Mouse (Mus musculus) thymus, postnatal 36 days (tissue): ENCODE data around the gene Sult6b1.
A peak's percentile ranks its signal among the peaks of the same experiment; 100 is the strongest.

Experiments
- DNase-seq, 2 experiments: peaks; one replicate each; pipeline ENCODE4 v3.0.0; 2022; ENCODE audit warnings: mixed read lengths in 2 of 2

Gene Sult6b1

DNA sequence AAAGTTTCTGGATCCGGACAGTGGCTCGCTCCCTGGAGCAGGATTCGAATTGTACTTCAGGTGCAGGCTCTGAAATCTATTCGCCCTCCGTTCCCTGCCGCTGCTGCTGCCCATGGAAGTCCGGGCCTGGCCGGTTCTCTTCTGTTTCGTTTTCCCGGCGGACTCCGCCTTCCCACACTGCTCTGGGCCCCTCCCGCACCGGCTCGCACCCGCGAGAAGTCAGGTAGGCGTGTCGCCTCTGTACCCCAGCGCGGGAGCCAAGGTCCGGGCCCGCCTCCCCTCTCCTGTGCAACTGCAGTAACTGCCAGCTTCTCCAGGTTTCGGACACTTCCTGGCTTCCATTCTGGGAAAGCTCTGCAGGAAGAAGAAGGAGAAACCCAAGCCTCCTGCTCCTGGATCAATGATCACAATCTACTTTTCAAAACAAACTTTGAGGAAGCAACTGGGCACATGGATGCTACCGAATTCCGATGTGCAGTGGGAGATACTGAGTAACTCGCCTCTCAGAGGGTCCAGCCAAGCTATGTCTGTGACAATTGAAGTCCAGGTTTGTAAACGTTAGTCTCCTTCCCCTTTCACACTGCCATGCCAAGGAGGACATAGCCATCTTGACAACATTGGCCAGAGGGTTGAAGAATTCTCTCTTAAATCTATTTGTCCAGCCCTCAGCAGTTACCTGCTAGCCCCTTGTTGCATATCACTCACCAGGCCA is 24.2 kb downstream of the Sult6b1 start, which contains the start of gene Eif2ak2:
Gene Eif2ak2, minus strand, starts transcription at position 173 of the 712 bp plus-strand sequence.
- DNase-seq = peak; percentile 64 to 75

- DNase-seq = peak; percentile 14 to 33
These were observed 24.9 kb downstream of the Sult6b1 start for GRCm38 (mm10) chr17:78881878-78882304.

GRCm38 (mm10) chr17:78873886-78874285 is 32.9 kb downstream of the Sult6b1 start:
- no peak for DNase-seq

DNA sequence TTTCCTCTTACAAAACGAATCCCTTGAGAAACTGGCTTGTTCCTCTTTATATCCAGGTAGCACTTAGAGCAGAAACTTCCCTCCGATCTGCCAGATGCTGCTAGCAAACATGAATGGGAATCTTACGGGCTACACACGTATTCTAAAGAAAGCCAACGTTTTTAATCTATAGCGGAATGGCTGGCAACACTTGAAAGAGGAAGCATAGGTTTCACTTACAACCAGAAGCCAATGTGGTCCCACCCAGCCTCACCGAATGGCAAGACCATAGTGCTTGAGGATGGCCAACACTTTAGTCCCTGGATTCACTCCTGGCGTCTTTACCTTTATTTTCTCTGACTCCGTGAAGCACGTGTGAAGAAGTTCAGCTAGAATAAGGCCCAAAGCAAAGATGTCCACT is 50.5 kb downstream of the Sult6b1 start:
- DNase-seq = no peak

- no peak for DNase-seq
These were observed 64.4 kb downstream of the Sult6b1 start for GRCm38 (mm10) chr17:78842271-78842928.

GRCm38 (mm10) chr17:78836056-78836455 is 70.7 kb downstream of the Sult6b1 start:
- DNase-seq = no peak

GRCm38 (mm10) chr17:78834856-78835835 is 71.6 kb downstream of the Sult6b1 start, which contains the start of the genes Heatr5b and Gpatch11:
Gene Heatr5b (minus strand): TSS chr17:78835364.
Gene Gpatch11 (plus strand): TSS chr17:78835567.
- DNase-seq = peak; percentile 97 to 98
